Mouse (Mus musculus) liver (tissue): ENCODE measurements around the gene Relb.
A peak's percentile ranks its signal among the peaks of the same experiment; 100 is the strongest.

Source experiments
- DNase-seq: peaks from one replicate; pipeline ENCODE4 v3.0.0-alpha.2; 2020; ENCODE audit warnings: mixed read lengths

The Relb gene

GRCm38 (mm10) chr7:19629361-19629734 lies at the start of gene Relb:
Gene Relb, minus strand, starts transcription at chr7:19629438.
- DNase-seq, result peak; percentile 89

- no peak for DNase-seq
Measured at GRCm38 (mm10) chr7:19678901-19679300, 49.7 kb upstream of the Relb start.

- no peak for DNase-seq
Measured at GRCm38 (mm10) chr7:19677872-19678271, 48.6 kb upstream of the Relb start, which contains the start of gene Apoc2. Gene Apoc2, minus strand, starts transcription at chr7:19677941.

- DNase-seq, result peak; percentile 55
Measured at GRCm38 (mm10) chr7:19676662-19677061, 47.4 kb upstream of the Relb start.

- DNase-seq, result no peak
Measured at GRCm38 (mm10) chr7:19675824-19676223, 46.6 kb upstream of the Relb start.

- DNase-seq, result no peak
Measured at GRCm38 (mm10) chr7:19673083-19673699, 44.0 kb upstream of the Relb start.

GRCm38 (mm10) chr7:19671511-19671910 lies 42.3 kb upstream of the Relb start:
- DNase-seq, result no peak

- peak; percentile 90 for DNase-seq
Measured at GRCm38 (mm10) chr7:19668947-19669721, 39.9 kb upstream of the Relb start.

GRCm38 (mm10) chr7:19667434-19667833 lies 38.2 kb upstream of the Relb start:
- DNase-seq, result no peak

GRCm38 (mm10) chr7:19666750-19667149 lies 37.5 kb upstream of the Relb start:
- DNase-seq, result peak; percentile 34

- DNase-seq, result peak; percentile 98
Measured at GRCm38 (mm10) chr7:19664955-19665841, 36.0 kb upstream of the Relb start, which contains the start of gene Clptm1. Gene Clptm1, minus strand, starts transcription at chr7:19665033.

GRCm38 (mm10) chr7:19664455-19664954 lies 35.3 kb upstream of the Relb start:
- DNase-seq, result no peak

GRCm38 (mm10) chr7:19663940-19664339 lies 34.7 kb upstream of the Relb start:
- peak; percentile 37 for DNase-seq

- DNase-seq, result no peak
Measured at GRCm38 (mm10) chr7:19652614-19653013, 23.4 kb upstream of the Relb start.

GRCm38 (mm10) chr7:19651063-19651786 lies 22.0 kb upstream of the Relb start:
- no peak for DNase-seq

GRCm38 (mm10) chr7:19641223-19641622 lies 12.0 kb upstream of the Relb start:
- no peak for DNase-seq

GRCm38 (mm10) chr7:19635074-19635827 lies 6.0 kb upstream of the Relb start:
- DNase-seq, result no peak

GRCm38 (mm10) chr7:19634591-19634990 lies 5.4 kb upstream of the Relb start:
- DNase-seq, result no peak

- no peak for DNase-seq
Measured at GRCm38 (mm10) chr7:19633855-19634254, 4.6 kb upstream of the Relb start.

- DNase-seq, result no peak
Measured at GRCm38 (mm10) chr7:19633197-19633596, 4.0 kb upstream of the Relb start.

- peak; percentile 55 for DNase-seq
Measured at GRCm38 (mm10) chr7:19632720-19633119, 3.5 kb upstream of the Relb start.

GRCm38 (mm10) chr7:19632275-19632674 lies 3.0 kb upstream of the Relb start:
- DNase-seq, result peak; percentile 58
